Mouse (Mus musculus) MEL (cell line): ENCODE results near the gene Gli1. TPM values are rescaled to one million over a fixed set of nuclear protein-coding genes. Genes with fewer than 3 reads are reported as not detected.

Experiments used
- DNase-seq: peaks from one replicate; pipeline ENCODE4 v3.0.0; 2011; ENCODE audit warnings: low read depth, low spot score
- H3K27ac ChIP-seq: 2 replicates; pipeline ENCODE4 v1.5.1; 2012; ENCODE audit warnings: low read depth, mild to moderate bottlenecking, control low read depth, low read length, moderate library complexity; ENCODE audit not compliant: control insufficient read depth
- H3K27me3 ChIP-seq, 2 experiments: fragments of 150-350 bp in 1 of 2; sonication (generic) in 1 of 2; 2 replicates each; pipeline ENCODE4 v1.6.1; 2012; ENCODE audit warnings: low read length in 2 of 2, mild to moderate bottlenecking in 2 of 2, improper control_type of control experiment in 1 of 2, moderate library complexity in 1 of 2; ENCODE audit not compliant: insufficient read depth in 2 of 2, control insufficient read depth in 1 of 2
- H3K36me3 ChIP-seq, 2 experiments: 2 replicates each; pipeline ENCODE4 v1.6.1; 2012 to 2014; ENCODE audit warnings: low read length in 2 of 2, improper control_type of control experiment in 1 of 2, inconsistent platforms in 1 of 2, mild to moderate bottlenecking in 1 of 2; ENCODE audit not compliant: insufficient read depth in 2 of 2, control insufficient read depth in 1 of 2
- H3K4me1 ChIP-seq, 2 experiments: fragments of 150-350 bp in 1 of 2; sonication (generic) in 1 of 2; 2 replicates each; pipeline ENCODE4 v1.6.1; 2012; ENCODE audit warnings: low read length in 2 of 2, improper control_type of control experiment in 1 of 2, mild to moderate bottlenecking in 1 of 2; ENCODE audit not compliant: insufficient read depth in 2 of 2, control insufficient read depth in 1 of 2
- H3K4me3 ChIP-seq, 2 experiments: fragments of 150-350 bp in 1 of 2; sonication (generic) in 1 of 2; 2 replicates each; pipeline ENCODE4 v1.5.1; 2012; ENCODE audit warnings: low read depth in 2 of 2, low read length in 2 of 2, mild to moderate bottlenecking in 2 of 2, moderate library complexity in 2 of 2, control low read depth in 1 of 2, improper control_type of control experiment in 1 of 2; ENCODE audit not compliant: control insufficient read depth in 1 of 2, insufficient read depth in 1 of 2
- H3K79me2 ChIP-seq: 2 replicates; pipeline ENCODE4 v1.6.1; 2012; ENCODE audit warnings: mild to moderate bottlenecking, low read length, moderate library complexity; ENCODE audit not compliant: control insufficient read depth, poor library complexity, insufficient read depth
- H3K9ac ChIP-seq: 2 replicates; pipeline ENCODE4 v1.6.1; 2012; ENCODE audit warnings: low read depth, mild to moderate bottlenecking, control low read depth, low read length, moderate library complexity; ENCODE audit not compliant: control insufficient read depth, poor library complexity, severe bottlenecking
- H3K9me3 ChIP-seq: fragments of 150-350 bp; sonication (generic); replicated peaks from 2 replicates; pipeline ENCODE4 v1.6.1; 2012; ENCODE audit warnings: mild to moderate bottlenecking, low read length, improper control_type of control experiment, moderate library complexity; ENCODE audit not compliant: insufficient read depth
- BHLHE40 ChIP-seq: IDR thresholded peaks from 2 replicates; pipeline ENCODE4 v1.6.1; 2012; ENCODE audit warnings: low read depth, mild to moderate bottlenecking, inconsistent platforms, low read length, improper control_type of control experiment, borderline replicate concordance
- CHD2 ChIP-seq: IDR thresholded peaks from 2 replicates; pipeline ENCODE4 v1.6.1; 2011; ENCODE audit warnings: low read length, improper control_type of control experiment
- EP300 ChIP-seq, 2 experiments: IDR thresholded peaks; 2 replicates each; pipeline ENCODE4 v1.6.1; 2011; ENCODE audit warnings: improper control_type of control experiment in 2 of 2, low read length in 2 of 2, low read depth in 1 of 2, mild to moderate bottlenecking in 1 of 2
- GABPA ChIP-seq: IDR thresholded peaks from 2 replicates; pipeline ENCODE4 v1.6.1; 2012; ENCODE audit warnings: low read depth, mild to moderate bottlenecking, inconsistent platforms, low read length, improper control_type of control experiment, moderate library complexity
- JUND ChIP-seq: IDR thresholded peaks from 2 replicates; pipeline ENCODE4 v1.6.1; 2011; ENCODE audit warnings: low read depth, mild to moderate bottlenecking, improper control_type of control experiment, low read length
- KAT2A ChIP-seq: conservative IDR thresholded peaks from 2 replicates; pipeline ENCODE4 v1.6.1; 2012; ENCODE audit warnings: low read depth, low read length, improper control_type of control experiment, inconsistent platforms
- MAFK ChIP-seq: IDR thresholded peaks from 2 replicates; pipeline ENCODE4 v1.6.1; 2011; ENCODE audit warnings: low read depth, mild to moderate bottlenecking, low read length, improper control_type of control experiment, borderline replicate concordance
- MXI1 ChIP-seq: IDR thresholded peaks from 2 replicates; pipeline ENCODE4 v1.6.1; 2011; ENCODE audit warnings: mild to moderate bottlenecking, low read depth, low read length, improper control_type of control experiment
- MYB ChIP-seq: IDR thresholded peaks from 2 replicates; pipeline ENCODE4 v1.6.1; 2011; ENCODE audit warnings: mild to moderate bottlenecking, low read depth, low read length, improper control_type of control experiment
- MYC ChIP-seq: IDR thresholded peaks from 2 replicates; pipeline ENCODE4 v1.6.1; 2011; ENCODE audit warnings: low read depth, mild to moderate bottlenecking, low read length, improper control_type of control experiment, moderate library complexity
- NELFE ChIP-seq: IDR thresholded peaks from 2 replicates; pipeline ENCODE4 v1.6.1; 2011; ENCODE audit warnings: low read depth, low read length, improper control_type of control experiment
- POLR2A ChIP-seq, 2 experiments: IDR thresholded peaks; 2 replicates each; pipeline ENCODE4 v1.6.1; 2011 to 2012; ENCODE audit warnings: low read length in 2 of 2, mild to moderate bottlenecking in 2 of 2, control low read depth in 1 of 2, improper control_type of control experiment in 1 of 2, low read depth in 1 of 2, moderate library complexity in 1 of 2; ENCODE audit not compliant: control insufficient read depth in 1 of 2, insufficient read depth in 1 of 2, poor library complexity in 1 of 2
- RAD21 ChIP-seq: IDR thresholded peaks from 2 replicates; pipeline ENCODE4 v1.6.1; 2011; ENCODE audit warnings: mild to moderate bottlenecking, low read depth, low read length, improper control_type of control experiment
- RCOR1 ChIP-seq: IDR thresholded peaks from 2 replicates; pipeline ENCODE4 v1.6.1; 2012; ENCODE audit warnings: low read depth, mild to moderate bottlenecking, inconsistent platforms, low read length, improper control_type of control experiment
- TAL1 ChIP-seq: IDR thresholded peaks from 2 replicates; pipeline ENCODE4 v1.6.1; 2012; ENCODE audit warnings: mild to moderate bottlenecking, inconsistent platforms, low read length, moderate library complexity, mixed read lengths
- TCF12 ChIP-seq: IDR thresholded peaks from 2 replicates; pipeline ENCODE4 v1.6.1; 2014; ENCODE audit warnings: low read depth, mild to moderate bottlenecking, inconsistent platforms, low read length, improper control_type of control experiment, moderate library complexity
- USF2 ChIP-seq, 2 experiments: IDR thresholded peaks; 2 replicates each; pipeline ENCODE4 v1.6.1; 2011 to 2012; ENCODE audit warnings: improper control_type of control experiment in 2 of 2, low read length in 2 of 2, borderline replicate concordance in 1 of 2, inconsistent platforms in 1 of 2, low read depth in 1 of 2, mild to moderate bottlenecking in 1 of 2; ENCODE audit not compliant: insufficient read depth in 1 of 2
- ZC3H11A ChIP-seq: IDR thresholded peaks from 2 replicates; pipeline ENCODE4 v1.6.1; 2012; ENCODE audit warnings: low read depth, mild to moderate bottlenecking, inconsistent platforms, low read length, improper control_type of control experiment
- polyA plus RNA-seq, 2 experiments: library from polyadenylated mRNA; stranded (reverse) in 1 of 2; unstranded in 1 of 2; fragments of >175 nt in 1 of 2; fragments of >200 nt in 1 of 2; gene quantifications; 2 replicates each; pipeline versions ENCODE4 v1.2.1 to v1.2.4; 2012; ENCODE audit warnings: low replicate concordance in 2 of 2, low read depth in 1 of 2; ENCODE audit not compliant: insufficient read length in 2 of 2, insufficient read depth in 1 of 2, missing spikeins in 1 of 2
- total RNA-seq: library from RNA; depleted of rRNA; stranded (reverse); fragments of 300-350 nt; gene quantifications from 2 replicates; pipeline ENCODE4 v1.2.3, GENCODE M21; 2012

The Gli1 gene
- total and polyA plus RNA-seq, 3 experiments = 1.3 to 8.0 TPM; not detected in 1

- TF ChIP-seq MYC (no peak), MYB (no peak), NELFE (no peak; the same call in 1 of the 2 replicates), ZC3H11A (no peak), GABPA (no peak), EP300 (IDR thresholded peaks at IDR 0.05; ENCODE audit: low read depth in 1 of 2, low read length in 2 of 2) (peak; percentile 6 to 43; a peak in 3 of 4 replicates), JUND (no peak), CHD2 (peak; percentile 29; the same call in 1 of the 2 replicates), MXI1 (peak; percentile 60; the same call in 1 of the 2 replicates), BHLHE40 (0 out of 2 replicates have a peak, but pooled peaks have one; percentile 19), RAD21 (no peak), USF2 (IDR thresholded peaks at IDR 0.05; ENCODE audit: borderline replicate concordance in 1 of 2, insufficient read depth in 1 of 2, low read depth in 1 of 2, low read length in 2 of 2) (no peak), RCOR1 (no peak), TAL1 (no peak), KAT2A (no peak), MAFK (no peak)
- TF ChIP-seq, all 39 proteins: peak for 14
Measured at GRCm38 (mm10) chr10:127323131-127323855, 18.5 kb downstream of the Gli1 start (continued).

GRCm38 (mm10) chr10:127322669-127323068 lies 19.1 kb downstream of the Gli1 start:
- Histone ChIP-seq H3K9ac (peak overlapping the region; percentile 71), H3K27ac (peak overlapping the region; percentile 64)

More at GRCm38 (mm10) chr10:127322669-127323068, 19.1 kb downstream of the Gli1 start:
- H3K4me3 ChIP-seq = peak overlapping the region in 1 of 2 experiments; percentile 53; a peak in 1 of 4 replicates
- no peaks in the 10 kb centered on the region for H3K9me3 ChIP-seq
- H3K4me1 ChIP-seq = peaks cover 14 to 22% of the 10 kb centered on the region in 2 experiments
- no peak for DNase-seq
- no peak for TF ChIP-seq MYB
- TF ChIP-seq NELFE = no peak
- no peak for TF ChIP-seq CHD2
- TF ChIP-seq POLR2A (IDR thresholded peaks at IDR 0.05; ENCODE audit: control insufficient read depth in 1 of 2, insufficient read depth in 1 of 2, low read depth in 1 of 2, low read length in 2 of 2, poor library complexity in 1 of 2) = no peak
- no peak for TF ChIP-seq TCF12
- H3K79me2 ChIP-seq = peaks cover 2% of the 10 kb centered on the region; the same call in 1 of the 2 replicates
- H3K27me3 ChIP-seq = no peaks in the 10 kb centered on the region
- H3K36me3 ChIP-seq = peaks cover 0 to 14% of the 10 kb centered on the region in 2 experiments; a peak in 2 of 4 replicates
